Mouse (Mus musculus) heart, adult 2 months (tissue): ENCODE data around the gene Pdxp. TPM values are rescaled to one million over a fixed set of nuclear protein-coding genes. Genes with fewer than 3 reads are reported as not detected.
"Not testable (repeated sequence)": the region's sequence is repeated elsewhere in the genome, so short reads cannot be mapped to it uniquely, and the experiment has no call there.

Experiments
- DNase-seq, 2 experiments: peaks; one replicate each; pipeline ENCODE4 v3.0.0; 2021
- H3K27ac ChIP-seq: fragments of 200-600 bp; 2 replicates; pipeline ENCODE4 v1.8.1; 2022
- H3K27me3 ChIP-seq: fragments of 200-500 bp; 2 replicates; pipeline ENCODE4 v1.6.1; 2012; ENCODE audit warnings: mild to moderate bottlenecking, low read length, inconsistent platforms, mixed read lengths; ENCODE audit not compliant: control insufficient read depth, insufficient read depth
- H3K36me3 ChIP-seq: fragments of 200-500 bp; 2 replicates; pipeline ENCODE4 v1.6.1; 2012; ENCODE audit warnings: low read length, inconsistent platforms; ENCODE audit not compliant: control insufficient read depth, insufficient read depth
- H3K4me1 ChIP-seq: fragments of 200-500 bp; 2 replicates; pipeline ENCODE4 v1.6.1; 2011; ENCODE audit warnings: low read length; ENCODE audit not compliant: control insufficient read depth, insufficient read depth
- H3K4me3 ChIP-seq: fragments of 200-600 bp; 2 replicates; pipeline ENCODE4 v1.8.1; 2022
- H3K79me2 ChIP-seq: fragments of 200-500 bp; replicated peaks from 2 replicates; pipeline ENCODE4 v1.6.1; 2012; ENCODE audit warnings: mild to moderate bottlenecking, inconsistent platforms, low read length, moderate library complexity, mixed read lengths; ENCODE audit not compliant: control insufficient read depth, insufficient read depth
- H3K9ac ChIP-seq: fragments of 200-500 bp; 2 replicates; pipeline ENCODE4 v1.6.1; 2012; ENCODE audit warnings: low read depth, mild to moderate bottlenecking, control low read depth, inconsistent platforms, low read length, mixed read lengths
- CTCF ChIP-seq: fragments of 200-600 bp; IDR thresholded peaks from 2 replicates; pipeline ENCODE4 v1.8.1; 2022; ENCODE audit warnings: antibody characterized with exemption, mild to moderate bottlenecking, moderate library complexity
- EP300 ChIP-seq: fragments of 200-500 bp; IDR thresholded peaks from 2 replicates; pipeline ENCODE4 v1.6.1; 2011; ENCODE audit warnings: low read depth, low read length, control low read depth; ENCODE audit not compliant: insufficient read depth
- POLR2A ChIP-seq: fragments of 200-500 bp; IDR thresholded peaks from 2 replicates; pipeline ENCODE4 v1.6.1; 2011; ENCODE audit warnings: mild to moderate bottlenecking, low read depth, low read length, control low read depth; ENCODE audit not compliant: insufficient read depth
- WGBS: fragments of 180-500 bp; shearing (Covaris S2); methylation state at CpG from one replicate; pipeline ENCODE4 v1.1.7; 2018; 5-methylcytosine and 5-hydroxymethylcytosine counted together
- intact Hi-C: fragments of 180-260 bp; cut with DNase I; formaldehyde crosslinking; loops from one replicate; pipeline ENCODE4 v1.15.1; 2025
- polyA plus RNA-seq: library from polyadenylated mRNA; depleted of rRNA; stranded (reverse); fragments of >200 nt; gene quantifications from 2 replicates; pipeline ENCODE4 v1.2.3, GENCODE M21; 2012
- total RNA-seq, 2 experiments: library from RNA; stranded (reverse); gene quantifications; 2 replicates each; pipeline ENCODE4 v1.2.3; 2021

Pdxp gene
- total and polyA plus RNA-seq, 3 experiments, result 0.81 to 2.0 (median 0.86) TPM

- WGBS, result 83% methylated on average over 8 of the region's 8 CpGs
- H3K4me3 ChIP-seq, result no peak overlapping the region
- TF ChIP-seq EP300 (no peak), CTCF (no peak), POLR2A (no peak)
- DNase-seq, result no peak
- H3K27ac ChIP-seq, result no peak overlapping the region
- intact Hi-C loops, result no loop called here
- no peaks in the 10 kb centered on the region for H3K79me2 ChIP-seq
- peaks cover 5% of the 10 kb centered on the region for H3K4me1 ChIP-seq
- H3K27me3 ChIP-seq, result no peaks in the 10 kb centered on the region
- H3K9ac ChIP-seq, result no peak overlapping the region
- no peaks in the 10 kb centered on the region for H3K36me3 ChIP-seq
Observed at GRCm38 (mm10) chr15:78874989-78875388, 38.7 kb upstream of the Pdxp start.

- TF ChIP-seq CTCF, result no peak
- no peak for TF ChIP-seq EP300
- TF ChIP-seq POLR2A, result no peak
- H3K9ac ChIP-seq, result no peak overlapping the region
- no peaks in the 10 kb centered on the region for H3K36me3 ChIP-seq
- WGBS, result 93% methylated on average over 5 of the region's 5 CpGs
- no peaks in the 10 kb centered on the region for H3K27me3 ChIP-seq
- no peak overlapping the region for H3K4me3 ChIP-seq
- no peaks in the 10 kb centered on the region for H3K79me2 ChIP-seq
- peaks cover 5% of the 10 kb centered on the region for H3K4me1 ChIP-seq
- intact Hi-C loops, result no loop called here
- H3K27ac ChIP-seq, result no peak overlapping the region
- no peak for DNase-seq
Observed at GRCm38 (mm10) chr15:78875537-78875936, 38.2 kb upstream of the Pdxp start.

- H3K4me1 ChIP-seq, result peaks cover 5% of the 10 kb centered on the region
- TF ChIP-seq EP300 (no peak), CTCF (peak; percentile 91), POLR2A (peak; percentile 47; the same call in 1 of the 2 replicates)
- 4% methylated on average over 17 of the region's 17 CpGs for WGBS
- H3K36me3 ChIP-seq, result no peaks in the 10 kb centered on the region
- H3K27me3 ChIP-seq, result no peaks in the 10 kb centered on the region
- H3K79me2 ChIP-seq, result no peaks in the 10 kb centered on the region
- H3K4me3 ChIP-seq, result peak overlapping the region; percentile 85
- peak overlapping the region; percentile 99 for H3K27ac ChIP-seq
- DNase-seq, result peak; percentile 76 to 79
- intact Hi-C loops, result no loop called here
- H3K9ac ChIP-seq, result peak overlapping the region; percentile 57
Observed at GRCm38 (mm10) chr15:78876258-78876696, 37.4 kb upstream of the Pdxp start.

- WGBS, result under 1% methylated on average over 69 of the region's 95 CpGs
- Histone ChIP-seq H3K36me3 (no peaks in the 10 kb centered on the region), H3K9ac (peak within 1 kb of the TSS; percentile 86), H3K79me2 (no peaks in the 10 kb centered on the region), H3K4me1 (peaks cover 5% of the 10 kb centered on the region), H3K27me3 (no peaks in the 10 kb centered on the region), H3K4me3 (peak within 1 kb of the TSS; percentile 85), H3K27ac (peak within 1 kb of the TSS; percentile 99)
- intact Hi-C loops, result no loop called here
- peak; percentile 91 for TF ChIP-seq POLR2A
- peak; percentile 59 for TF ChIP-seq EP300
- peak; percentile 53 for TF ChIP-seq CTCF
- peak; percentile 92 to 95 for DNase-seq
Observed at GRCm38 (mm10) chr15:78876991-78877809, 36.5 kb upstream of the Pdxp start, which contains the start of gene Gga1. TSS of gene Gga1 (plus strand) at chr15:78877190.

- no peak for DNase-seq
- WGBS, result 1% methylated on average over 17 of the region's 17 CpGs
Observed at GRCm38 (mm10) chr15:78877810-78878390, 35.8 kb upstream of the Pdxp start.

GRCm38 (mm10) chr15:78878792-78879516 is 34.8 kb upstream of the Pdxp start:
- H3K27me3 ChIP-seq, H3K4me3 ChIP-seq, H3K9ac ChIP-seq: not testable (repeated sequence)

More at GRCm38 (mm10) chr15:78877810-78878390, 35.8 kb upstream of the Pdxp start:
- TF ChIP-seq EP300, result no peak
- TF ChIP-seq POLR2A, result no peak
- TF ChIP-seq CTCF, result no peak
- Histone ChIP-seq H3K4me3 (peak overlapping the region; percentile 85), H3K36me3 (no peaks in the 10 kb centered on the region), H3K9ac (peak overlapping the region; percentile 86), H3K79me2 (no peaks in the 10 kb centered on the region), H3K4me1 (peaks cover 5% of the 10 kb centered on the region), H3K27me3 (no peaks in the 10 kb centered on the region), H3K27ac (peak overlapping the region; percentile 99)
- intact Hi-C loops, result no loop called here

More at GRCm38 (mm10) chr15:78878792-78879516, 34.8 kb upstream of the Pdxp start:
- intact Hi-C loops, H3K27ac ChIP-seq, H3K4me1 ChIP-seq, H3K36me3 ChIP-seq, H3K79me2 ChIP-seq: not testable (repeated sequence)
- 19% methylated on average over 7 of the region's 7 CpGs for WGBS
- peak; percentile 46 to 65 for DNase-seq
